Mouse (Mus musculus): ENCODE measurements around the gene Gabrd. TPM values are rescaled to one million over a fixed set of nuclear protein-coding genes. Genes with fewer than 3 reads are reported as not detected.

Gabrd gene
- polyA plus RNA-seq, 1 experiment, result 0.02 TPM

GRCm38 (mm10) chr4:155409058-155409776 is 11.3 kb upstream of the Gabrd start, which contains the start of gene Cfap74:
TSS of gene Cfap74 (plus strand) at chr4:155409190.
- 7% methylated on average over 35 of the region's 35 CpGs for WGBS
- H3K4me3 ChIP-seq (ENCODE audit: extremely low read depth, insufficient read depth, insufficient read length), result peak within 1 kb of the TSS; percentile 16; the same call in 1 of the 2 replicates
- DNase-seq (ENCODE audit: low read depth in 1 of 2, low spot score in 2 of 2), result peak; percentile 5 to 38

DNA sequence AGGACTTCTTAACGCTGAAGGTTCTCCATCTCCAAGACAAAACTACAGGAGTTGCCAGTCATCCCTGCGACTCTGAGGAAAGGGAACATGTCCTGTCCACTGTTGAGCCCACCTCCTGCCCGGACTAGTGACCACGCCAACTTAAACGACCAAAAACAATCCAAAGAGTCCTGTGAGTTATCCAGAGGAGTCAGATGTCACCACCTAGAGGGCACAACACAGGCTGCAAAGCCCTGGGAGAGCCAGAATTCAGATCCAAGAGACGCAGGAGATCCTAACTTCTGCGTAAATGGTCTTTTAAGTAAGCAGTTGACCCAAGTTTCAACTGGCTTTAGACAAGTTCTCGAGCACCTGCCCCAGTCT is 10.8 kb upstream of the Gabrd start:
- Histone ChIP-seq H3K4me1 (ENCODE audit: control insufficient read depth, insufficient read depth, insufficient read length) (no peaks in the 10 kb centered on the region), H3K36me3 (ENCODE audit: control insufficient read depth, insufficient read depth, low read length) (no peaks in the 10 kb centered on the region), H3K27me3 (ENCODE audit: control insufficient read depth, insufficient read depth, low read length) (peaks cover 2% of the 10 kb centered on the region; the same call in 1 of the 2 replicates), H3K4me3 (ENCODE audit: extremely low read depth, insufficient read depth, insufficient read length) (no peak overlapping the region), H3K27ac (ENCODE audit: insufficient read depth, low read length) (no peak overlapping the region)
- TF ChIP-seq CTCF (IDR thresholded peaks at IDR 0.05; ENCODE audit: extremely low read depth, insufficient read depth, insufficient read length, insufficient replicate concordance) (no peak), POLR2A (IDR thresholded peaks at IDR 0.05; ENCODE audit: low read depth, low read length) (no peak)
- no peak for DNase-seq (ENCODE audit: low read depth in 1 of 2, low spot score in 2 of 2)
- WGBS, result 8% methylated on average over 8 of the region's 8 CpGs

More at GRCm38 (mm10) chr4:155409058-155409776, 11.3 kb upstream of the Gabrd start, which contains the start of gene Cfap74:
- no peak for TF ChIP-seq CTCF (IDR thresholded peaks at IDR 0.05; ENCODE audit: extremely low read depth, insufficient read depth, insufficient read length, insufficient replicate concordance)
- no peak for TF ChIP-seq POLR2A (IDR thresholded peaks at IDR 0.05; ENCODE audit: low read depth, low read length)
- Histone ChIP-seq H3K27me3 (ENCODE audit: control insufficient read depth, insufficient read depth, low read length) (peaks cover 2% of the 10 kb centered on the region; the same call in 1 of the 2 replicates), H3K4me1 (ENCODE audit: control insufficient read depth, insufficient read depth, insufficient read length) (no peaks in the 10 kb centered on the region), H3K36me3 (ENCODE audit: control insufficient read depth, insufficient read depth, low read length) (no peaks in the 10 kb centered on the region), H3K27ac (ENCODE audit: insufficient read depth, low read length) (no peak within 1 kb of the TSS)

DNA sequence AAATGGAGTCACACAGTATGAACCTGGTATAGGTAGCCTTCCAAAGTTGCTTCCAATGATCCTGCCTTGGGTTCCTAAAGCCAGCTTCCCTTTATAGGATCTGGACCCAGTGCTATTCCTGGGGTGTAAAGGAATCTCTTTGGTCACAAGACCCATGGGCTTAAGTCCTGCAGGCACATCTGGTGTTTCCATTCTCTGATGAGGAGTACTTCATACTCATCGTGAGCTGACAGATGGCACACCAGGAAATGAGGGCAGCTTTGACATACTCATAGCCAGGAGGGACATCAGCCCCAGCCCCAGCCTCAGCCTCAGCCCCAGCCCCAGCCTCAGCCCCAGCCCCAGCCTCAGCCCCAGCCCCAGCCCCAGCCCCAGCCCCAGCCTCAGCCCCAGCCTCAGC is 4.6 kb upstream of the Gabrd start:
- TF ChIP-seq CTCF (IDR thresholded peaks at IDR 0.05; ENCODE audit: extremely low read depth, insufficient read depth, insufficient read length, insufficient replicate concordance) (no peak), POLR2A (IDR thresholded peaks at IDR 0.05; ENCODE audit: low read depth, low read length) (no peak)
- 68% methylated on average over 1 of the region's 1 CpGs for WGBS

GRCm38 (mm10) chr4:155401121-155401520 is 3.2 kb upstream of the Gabrd start:
- Histone ChIP-seq H3K36me3 (ENCODE audit: control insufficient read depth, insufficient read depth, low read length) (no peaks in the 10 kb centered on the region), H3K4me3 (ENCODE audit: extremely low read depth, insufficient read depth, insufficient read length) (no peak overlapping the region), H3K27me3 (ENCODE audit: control insufficient read depth, insufficient read depth, low read length) (peaks cover 5% of the 10 kb centered on the region), H3K4me1 (ENCODE audit: control insufficient read depth, insufficient read depth, insufficient read length) (peaks cover 5% of the 10 kb centered on the region; the same call in 1 of the 2 replicates), H3K27ac (ENCODE audit: insufficient read depth, low read length) (no peak overlapping the region)
- TF ChIP-seq CTCF (IDR thresholded peaks at IDR 0.05; ENCODE audit: extremely low read depth, insufficient read depth, insufficient read length, insufficient replicate concordance), result no peak
- TF ChIP-seq POLR2A (IDR thresholded peaks at IDR 0.05; ENCODE audit: low read depth, low read length), result no peak
- 67% methylated on average over 7 of the region's 7 CpGs for WGBS
- no peak for DNase-seq (ENCODE audit: low read depth in 1 of 2, low spot score in 2 of 2)

More for the DNA sequence above, 4.6 kb upstream of the Gabrd start:
- Histone ChIP-seq H3K36me3 (ENCODE audit: control insufficient read depth, insufficient read depth, low read length) (no peaks in the 10 kb centered on the region), H3K27me3 (ENCODE audit: control insufficient read depth, insufficient read depth, low read length) (peaks cover 4% of the 10 kb centered on the region), H3K4me3 (ENCODE audit: extremely low read depth, insufficient read depth, insufficient read length) (no peak overlapping the region), H3K27ac (ENCODE audit: insufficient read depth, low read length) (no peak overlapping the region), H3K4me1 (ENCODE audit: control insufficient read depth, insufficient read depth, insufficient read length) (peaks cover 5% of the 10 kb centered on the region; the same call in 1 of the 2 replicates)
- DNase-seq (ENCODE audit: low read depth in 1 of 2, low spot score in 2 of 2), result no peak

DNA sequence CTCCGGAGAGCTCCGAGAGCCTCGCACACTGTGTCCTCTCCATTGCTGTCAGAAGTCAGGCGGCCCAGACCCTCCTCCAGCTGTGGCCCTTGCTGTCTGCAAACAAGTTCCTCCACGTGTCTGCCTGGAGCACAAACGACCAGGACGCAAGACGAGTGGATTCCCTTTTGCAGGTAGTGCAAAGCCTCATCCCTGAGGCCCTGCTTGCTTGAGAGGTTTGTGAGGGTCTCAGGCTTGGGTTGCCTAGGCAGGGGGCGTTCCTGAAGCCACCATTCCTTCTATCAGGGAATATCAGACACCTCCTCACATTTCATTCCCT is 269 bp upstream of the Gabrd start:
- Histone ChIP-seq H3K4me1 (ENCODE audit: control insufficient read depth, insufficient read depth, insufficient read length) (peaks cover 5% of the 10 kb centered on the region; the same call in 1 of the 2 replicates), H3K36me3 (ENCODE audit: control insufficient read depth, insufficient read depth, low read length) (no peaks in the 10 kb centered on the region), H3K27ac (ENCODE audit: insufficient read depth, low read length) (no peak overlapping the region), H3K27me3 (ENCODE audit: control insufficient read depth, insufficient read depth, low read length) (peaks cover 5% of the 10 kb centered on the region), H3K4me3 (ENCODE audit: extremely low read depth, insufficient read depth, insufficient read length) (no peak overlapping the region)
- TF ChIP-seq POLR2A (IDR thresholded peaks at IDR 0.05; ENCODE audit: low read depth, low read length) (no peak), CTCF (IDR thresholded peaks at IDR 0.05; ENCODE audit: extremely low read depth, insufficient read depth, insufficient read length, insufficient replicate concordance) (no peak)
- WGBS, result 14% methylated on average over 9 of the region's 9 CpGs
- DNase-seq (ENCODE audit: low read depth in 1 of 2, low spot score in 2 of 2), result no peak

GRCm38 (mm10) chr4:155396751-155397150 is 1.2 kb downstream of the Gabrd start:
- H3K4me1 ChIP-seq (ENCODE audit: control insufficient read depth, insufficient read depth, insufficient read length), result peaks cover 5% of the 10 kb centered on the region; the same call in 1 of the 2 replicates
- H3K4me3 ChIP-seq (ENCODE audit: extremely low read depth, insufficient read depth, insufficient read length), result no peak overlapping the region
- TF ChIP-seq CTCF (IDR thresholded peaks at IDR 0.05; ENCODE audit: extremely low read depth, insufficient read depth, insufficient read length, insufficient replicate concordance) (no peak), POLR2A (IDR thresholded peaks at IDR 0.05; ENCODE audit: low read depth, low read length) (no peak)
- 83% methylated on average over 4 of the region's 4 CpGs for WGBS
- no peaks in the 10 kb centered on the region for H3K36me3 ChIP-seq (ENCODE audit: control insufficient read depth, insufficient read depth, low read length)
- no peak overlapping the region for H3K27ac ChIP-seq (ENCODE audit: insufficient read depth, low read length)
- H3K27me3 ChIP-seq (ENCODE audit: control insufficient read depth, insufficient read depth, low read length), result peaks cover 5% of the 10 kb centered on the region
- no peak for DNase-seq (ENCODE audit: low read depth in 1 of 2, low spot score in 2 of 2)

GRCm38 (mm10) chr4:155395471-155395870 is 2.4 kb downstream of the Gabrd start:
- WGBS, result 86% methylated on average over 5 of the region's 5 CpGs

More at GRCm38 (mm10) chr4:155395471-155395870, 2.4 kb downstream of the Gabrd start:
- Histone ChIP-seq H3K4me3 (ENCODE audit: extremely low read depth, insufficient read depth, insufficient read length) (no peak overlapping the region), H3K27me3 (ENCODE audit: control insufficient read depth, insufficient read depth, low read length) (peaks cover 5% of the 10 kb centered on the region), H3K4me1 (ENCODE audit: control insufficient read depth, insufficient read depth, insufficient read length) (peaks cover 5% of the 10 kb centered on the region; the same call in 1 of the 2 replicates), H3K27ac (ENCODE audit: insufficient read depth, low read length) (no peak overlapping the region), H3K36me3 (ENCODE audit: control insufficient read depth, insufficient read depth, low read length) (no peaks in the 10 kb centered on the region)
- DNase-seq (ENCODE audit: low read depth in 1 of 2, low spot score in 2 of 2), result no peak
- TF ChIP-seq POLR2A (IDR thresholded peaks at IDR 0.05; ENCODE audit: low read depth, low read length), result no peak

Measured in spleen, adult 2 months (tissue).